Mouse (Mus musculus) embryonic facial prominence, embryonic 15.5 days (tissue): ENCODE data around the gene Coq8b. TPM values are rescaled to one million over a fixed set of nuclear protein-coding genes. Genes with fewer than 3 reads are reported as not detected.

Source experiments
- ATAC-seq: fragments of 200-750 bp; cut with Nextera tagmentation; 2 replicates; pipeline ENCODE4 v1.8.0; 2017; ENCODE audit warnings: low read depth, moderate TSS enrichment; ENCODE audit not compliant: insufficient number of reproducible peaks, low FRiP score, low TSS enrichment
- H3K27ac ChIP-seq: fragments of 300-500 bp; sonication (generic); replicated peaks from 2 replicates; pipeline ENCODE4 v1.5.1; 2015; ENCODE audit warnings: mild to moderate bottlenecking, inconsistent platforms
- H3K27me3 ChIP-seq: fragments of 300-500 bp; sonication (generic); 2 replicates; pipeline ENCODE4 v1.6.1; 2015; ENCODE audit warnings: inconsistent platforms
- H3K36me3 ChIP-seq: fragments of 300-500 bp; sonication (generic); 2 replicates; pipeline ENCODE4 v1.6.1; 2015; ENCODE audit warnings: mild to moderate bottlenecking, inconsistent platforms
- H3K4me1 ChIP-seq: fragments of 300-500 bp; sonication (generic); 2 replicates; pipeline ENCODE4 v1.6.1; 2015; ENCODE audit warnings: inconsistent platforms
- H3K4me2 ChIP-seq: fragments of 300-500 bp; sonication (generic); replicated peaks from 2 replicates; pipeline ENCODE4 v1.6.1; 2015; ENCODE audit warnings: mild to moderate bottlenecking, inconsistent platforms
- H3K4me3 ChIP-seq: fragments of 300-500 bp; sonication (generic); replicated peaks from 2 replicates; pipeline ENCODE4 v1.5.1; 2015; ENCODE audit warnings: mild to moderate bottlenecking, inconsistent platforms
- H3K9ac ChIP-seq: fragments of 300-500 bp; sonication (generic); 2 replicates; pipeline ENCODE4 v1.6.1; 2015; ENCODE audit warnings: inconsistent platforms
- H3K9me3 ChIP-seq: fragments of 300-500 bp; sonication (generic); replicated peaks from 2 replicates; pipeline ENCODE4 v1.6.1; 2016; ENCODE audit warnings: inconsistent platforms
- WGBS: fragments of 180-500 bp; shearing (Covaris S2); methylation state at CpG from one replicate; pipeline ENCODE4 v1.1.7; 2015; 5-methylcytosine and 5-hydroxymethylcytosine counted together
- polyA plus RNA-seq: library from polyadenylated mRNA; unstranded; fragments of >200 nt; fragmentation: Nextera tagmentation; extraction: Ambion mirVana; gene quantifications from 2 replicates; pipeline ENCODE4 v1.2.1, GENCODE M21; 2015

The Coq8b gene
- polyA plus RNA-seq, 1 experiment from 2014 or later, result 27.1 TPM

- 0 out of 2 replicates have a peak overlapping the region, but pooled peaks have one; percentile 0 for H3K4me2 ChIP-seq
- H3K9me3 ChIP-seq, result no peaks in the 10 kb centered on the region
- WGBS, result 50% methylated on average over 32 of the region's 32 CpGs
- H3K27me3 ChIP-seq, result no peaks in the 10 kb centered on the region
- H3K9ac ChIP-seq, result no peak overlapping the region
- no peaks in the 10 kb centered on the region for H3K4me1 ChIP-seq
- H3K36me3 ChIP-seq, result peaks cover 90% of the 10 kb centered on the region
- H3K27ac ChIP-seq, result no peak overlapping the region
- ATAC-seq, result no peak
- no peak overlapping the region for H3K4me3 ChIP-seq
Measured at GRCm38 (mm10) chr7:27273739-27274351, 41.0 kb downstream of the Coq8b start.

DNA sequence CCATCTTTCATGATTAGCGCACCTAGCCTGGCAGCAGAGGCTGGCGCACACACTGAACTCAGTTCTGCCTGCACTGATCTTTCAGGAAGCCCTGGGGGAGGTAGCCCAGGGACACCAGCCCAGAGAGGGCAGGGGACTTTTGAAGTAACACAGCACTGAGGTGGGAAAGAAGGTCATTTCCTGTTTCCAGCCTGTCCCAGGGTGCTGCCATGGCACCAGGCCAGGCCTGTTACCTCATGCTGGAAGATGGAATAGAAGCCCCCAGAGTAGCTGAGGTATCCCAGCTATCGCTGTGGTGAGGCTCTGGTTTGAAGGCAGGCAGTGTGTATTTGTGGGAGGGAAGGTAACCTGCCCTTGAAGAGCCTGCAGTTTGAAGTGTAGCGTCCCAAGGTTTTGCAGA is 42.1 kb downstream of the Coq8b start:
- WGBS, result 88% methylated on average over 4 of the region's 4 CpGs
- H3K27ac ChIP-seq, result no peak overlapping the region
- no peak overlapping the region for H3K4me2 ChIP-seq
- H3K27me3 ChIP-seq, result no peaks in the 10 kb centered on the region
- H3K36me3 ChIP-seq, result peaks cover 90% of the 10 kb centered on the region
- H3K9ac ChIP-seq, result no peak overlapping the region
- no peaks in the 10 kb centered on the region for H3K4me1 ChIP-seq
- no peaks in the 10 kb centered on the region for H3K9me3 ChIP-seq
- no peak overlapping the region for H3K4me3 ChIP-seq
- no peak for ATAC-seq

DNA sequence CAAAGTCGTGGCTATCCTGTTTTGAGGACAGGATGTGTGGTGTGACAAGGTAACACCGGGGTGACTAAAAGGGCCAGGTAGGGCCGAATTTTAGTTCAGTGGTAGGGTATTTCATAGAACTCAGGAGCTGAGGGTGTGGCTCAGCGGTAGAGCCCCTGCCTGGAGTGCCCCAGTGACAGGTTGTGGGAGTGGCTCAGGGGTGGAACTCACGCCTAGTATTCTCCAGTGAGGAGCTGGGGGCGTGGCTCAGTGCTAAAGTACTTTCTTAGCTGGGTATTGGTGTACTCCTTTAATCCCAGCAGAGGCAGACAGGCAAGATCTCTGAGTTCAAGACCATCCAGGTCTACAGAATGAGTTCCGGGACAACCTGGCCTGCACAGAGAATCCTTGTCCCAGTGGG is 43.2 kb downstream of the Coq8b start:
- no peak overlapping the region for H3K9ac ChIP-seq
- H3K4me2 ChIP-seq, result no peak overlapping the region
- H3K27me3 ChIP-seq, result no peaks in the 10 kb centered on the region
- H3K9me3 ChIP-seq, result no peaks in the 10 kb centered on the region
- H3K36me3 ChIP-seq, result peaks cover 89% of the 10 kb centered on the region
- no peak overlapping the region; the same call in 1 of the 2 replicates for H3K27ac ChIP-seq
- H3K4me1 ChIP-seq, result no peaks in the 10 kb centered on the region
- no peak for ATAC-seq
- no peak overlapping the region for H3K4me3 ChIP-seq
- 65% methylated on average over 7 of the region's 7 CpGs for WGBS

- no peaks in the 10 kb centered on the region for H3K9me3 ChIP-seq
- no peaks in the 10 kb centered on the region for H3K4me1 ChIP-seq
- H3K27me3 ChIP-seq, result no peaks in the 10 kb centered on the region
- no peak overlapping the region for H3K4me2 ChIP-seq
- no peak overlapping the region for H3K4me3 ChIP-seq
- WGBS, result 95% methylated on average over 3 of the region's 3 CpGs
- H3K27ac ChIP-seq, result no peak overlapping the region
- no peak overlapping the region for H3K9ac ChIP-seq
- no peak for ATAC-seq
- H3K36me3 ChIP-seq, result peaks cover 90% of the 10 kb centered on the region
Measured at GRCm38 (mm10) chr7:27277191-27277590, 44.4 kb downstream of the Coq8b start.

GRCm38 (mm10) chr7:27281717-27282116 is 48.9 kb downstream of the Coq8b start:
- Histone ChIP-seq H3K4me1 (peaks cover 11% of the 10 kb centered on the region), H3K27me3 (0 out of 2 replicates have a peak, but pooled peaks cover 4% of the 10 kb centered on the region), H3K27ac (no peak overlapping the region), H3K4me2 (no peak overlapping the region), H3K4me3 (no peak overlapping the region), H3K9ac (no peak overlapping the region), H3K9me3 (no peaks in the 10 kb centered on the region), H3K36me3 (peaks cover 60% of the 10 kb centered on the region)
- no peak for ATAC-seq
- 65% methylated on average over 13 of the region's 13 CpGs for WGBS

GRCm38 (mm10) chr7:27282225-27282624 is 49.4 kb downstream of the Coq8b start:
- Histone ChIP-seq H3K4me1 (peaks cover 11% of the 10 kb centered on the region), H3K4me2 (no peak overlapping the region), H3K27ac (no peak overlapping the region), H3K36me3 (peaks cover 55% of the 10 kb centered on the region), H3K9me3 (no peaks in the 10 kb centered on the region), H3K4me3 (no peak overlapping the region), H3K9ac (no peak overlapping the region), H3K27me3 (0 out of 2 replicates have a peak, but pooled peaks cover 4% of the 10 kb centered on the region)
- ATAC-seq, result no peak
- WGBS, result 61% methylated on average over 4 of the region's 4 CpGs

- Histone ChIP-seq H3K9me3 (no peaks in the 10 kb centered on the region), H3K27me3 (0 out of 2 replicates have a peak, but pooled peaks cover 4% of the 10 kb centered on the region), H3K9ac (no peak overlapping the region), H3K4me2 (peak overlapping the region; percentile 33), H3K4me1 (peaks cover 11% of the 10 kb centered on the region), H3K27ac (no peak overlapping the region), H3K36me3 (peaks cover 26% of the 10 kb centered on the region), H3K4me3 (peak overlapping the region; percentile 17)
- ATAC-seq, result peak; percentile 53
- WGBS, result 2% methylated on average over 28 of the region's 28 CpGs
Measured at GRCm38 (mm10) chr7:27284865-27285697, 52.3 kb downstream of the Coq8b start.

DNA sequence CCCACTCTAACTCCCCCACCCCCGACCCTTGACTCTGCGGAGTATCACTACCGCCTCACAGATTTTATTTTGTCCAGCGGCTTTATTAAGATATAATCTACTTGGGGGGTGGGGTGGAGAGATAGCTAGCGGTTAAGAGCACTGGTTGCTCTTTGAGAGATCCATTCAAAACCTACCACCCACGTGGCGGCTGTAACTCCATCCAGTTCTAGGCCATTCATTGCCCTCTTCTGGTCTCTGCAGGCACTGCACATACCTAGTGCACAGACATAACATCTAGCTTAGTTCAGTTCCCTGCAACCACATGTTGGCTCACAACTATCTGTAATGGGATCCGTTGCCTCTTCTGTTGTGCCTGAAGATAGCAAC is 52.9 kb downstream of the Coq8b start:
- 5% methylated on average over 8 of the region's 8 CpGs for WGBS
- Histone ChIP-seq H3K4me3 (peak overlapping the region; percentile 17; the same call in 1 of the 2 replicates), H3K27ac (no peak overlapping the region), H3K9me3 (no peaks in the 10 kb centered on the region), H3K9ac (no peak overlapping the region), H3K36me3 (peaks cover 22% of the 10 kb centered on the region), H3K4me1 (peaks cover 11% of the 10 kb centered on the region), H3K27me3 (0 out of 2 replicates have a peak, but pooled peaks cover 4% of the 10 kb centered on the region), H3K4me2 (peak overlapping the region; percentile 33)
- peak; percentile 64 for ATAC-seq

DNA sequence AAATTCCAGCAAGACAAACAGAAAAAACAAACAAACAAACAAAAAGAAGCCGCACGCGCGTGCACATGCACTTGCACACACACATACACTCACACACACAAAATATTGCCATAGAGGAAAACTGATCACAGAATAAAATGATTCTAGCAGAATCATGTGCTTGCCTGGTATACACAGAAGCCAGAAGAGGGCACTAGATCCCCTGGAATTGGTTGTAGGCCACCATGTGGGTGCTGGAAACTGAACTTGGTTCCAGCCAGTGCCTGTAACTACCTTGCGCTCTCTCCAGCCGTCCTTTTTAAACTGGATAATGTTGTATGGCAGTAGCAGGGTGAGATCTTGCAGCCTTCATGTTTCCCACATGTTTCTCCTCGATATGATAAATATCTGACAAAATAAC is 55.9 kb downstream of the Coq8b start:
- 89% methylated on average over 7 of the region's 7 CpGs for WGBS
- no peak overlapping the region for H3K4me3 ChIP-seq
- H3K27ac ChIP-seq, result no peak overlapping the region
- no peak for ATAC-seq
- H3K9ac ChIP-seq, result no peak overlapping the region
- 0 out of 2 replicates have a peak, but pooled peaks cover 4% of the 10 kb centered on the region for H3K27me3 ChIP-seq
- no peak overlapping the region for H3K4me2 ChIP-seq
- peaks cover 22% of the 10 kb centered on the region for H3K4me1 ChIP-seq
- no peaks in the 10 kb centered on the region for H3K9me3 ChIP-seq
- no peaks in the 10 kb centered on the region for H3K36me3 ChIP-seq

GRCm38 (mm10) chr7:27290555-27290954 is 57.7 kb downstream of the Coq8b start:
- 63% methylated on average over 2 of the region's 2 CpGs for WGBS
- H3K36me3 ChIP-seq, result no peaks in the 10 kb centered on the region
- H3K4me2 ChIP-seq, result no peak overlapping the region
- no peaks in the 10 kb centered on the region for H3K27me3 ChIP-seq
- no peak for ATAC-seq
- peaks cover 13% of the 10 kb centered on the region for H3K4me1 ChIP-seq
- H3K27ac ChIP-seq, result no peak overlapping the region
- no peak overlapping the region for H3K4me3 ChIP-seq
- H3K9me3 ChIP-seq, result no peaks in the 10 kb centered on the region
- no peak overlapping the region for H3K9ac ChIP-seq

- peak; percentile 72; the same call in 1 of the 2 replicates for ATAC-seq
- H3K27ac ChIP-seq, result peak overlapping the region; percentile 68
- H3K9ac ChIP-seq, result no peak overlapping the region
- H3K36me3 ChIP-seq, result no peaks in the 10 kb centered on the region
- H3K27me3 ChIP-seq, result no peaks in the 10 kb centered on the region
- WGBS, result 40% methylated on average over 12 of the region's 12 CpGs
- H3K4me1 ChIP-seq, result peaks cover 11% of the 10 kb centered on the region; the same call in 1 of the 2 replicates
- no peaks in the 10 kb centered on the region for H3K9me3 ChIP-seq
- no peak overlapping the region for H3K4me2 ChIP-seq
- no peak overlapping the region for H3K4me3 ChIP-seq
Measured at GRCm38 (mm10) chr7:27291795-27292466, 59.1 kb downstream of the Coq8b start.
